Mouse (Mus musculus): ENCODE data around the gene Ydjc.

Ydjc gene

DNA sequence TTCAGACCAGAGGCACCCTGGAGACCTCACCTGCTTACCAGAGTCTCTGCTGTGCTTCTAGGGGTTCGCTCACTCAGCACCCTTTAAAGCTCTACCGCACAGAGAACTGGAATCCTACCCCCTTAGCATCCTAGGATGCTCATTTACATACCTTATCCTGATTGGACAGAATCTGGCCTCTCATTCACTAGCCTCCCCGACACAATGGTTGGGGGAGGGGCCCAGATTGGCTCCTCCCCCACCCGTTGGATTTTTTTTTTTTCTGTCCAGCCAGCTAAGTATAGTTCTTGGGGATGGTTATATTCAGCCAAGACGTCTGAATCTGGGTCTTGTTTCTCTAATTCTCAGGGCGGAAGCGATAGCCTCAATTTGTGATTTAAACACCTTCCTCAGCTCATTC is at the start of gene Ydjc:
Ydjc (plus strand) TSS at position 283 of the 400 bp plus-strand sequence.
- no peak for DNase-seq (ENCODE audit: low spot score in 2 of 2)

DNA sequence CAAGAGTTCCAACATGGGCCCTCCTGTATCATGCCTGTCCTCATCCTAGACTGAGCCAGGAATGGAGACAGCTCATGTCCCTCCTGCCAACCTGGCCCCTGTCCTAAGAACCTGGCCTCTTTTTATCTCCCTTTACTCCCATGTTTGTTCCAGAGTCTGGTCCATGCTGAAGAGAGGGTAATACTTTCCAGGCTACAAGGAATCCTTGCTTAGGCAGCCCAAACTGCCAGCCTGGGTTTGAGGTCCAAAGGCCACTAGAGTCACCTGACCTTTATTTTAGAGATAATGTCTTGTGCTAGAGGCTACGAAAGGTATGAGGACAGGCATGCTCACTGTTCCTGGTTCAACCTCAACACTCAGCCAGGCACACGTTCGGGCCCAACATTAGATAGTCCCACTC is 47.5 kb upstream of the Ydjc start:
- no peak for DNase-seq (ENCODE audit: low spot score in 2 of 2)

DNA sequence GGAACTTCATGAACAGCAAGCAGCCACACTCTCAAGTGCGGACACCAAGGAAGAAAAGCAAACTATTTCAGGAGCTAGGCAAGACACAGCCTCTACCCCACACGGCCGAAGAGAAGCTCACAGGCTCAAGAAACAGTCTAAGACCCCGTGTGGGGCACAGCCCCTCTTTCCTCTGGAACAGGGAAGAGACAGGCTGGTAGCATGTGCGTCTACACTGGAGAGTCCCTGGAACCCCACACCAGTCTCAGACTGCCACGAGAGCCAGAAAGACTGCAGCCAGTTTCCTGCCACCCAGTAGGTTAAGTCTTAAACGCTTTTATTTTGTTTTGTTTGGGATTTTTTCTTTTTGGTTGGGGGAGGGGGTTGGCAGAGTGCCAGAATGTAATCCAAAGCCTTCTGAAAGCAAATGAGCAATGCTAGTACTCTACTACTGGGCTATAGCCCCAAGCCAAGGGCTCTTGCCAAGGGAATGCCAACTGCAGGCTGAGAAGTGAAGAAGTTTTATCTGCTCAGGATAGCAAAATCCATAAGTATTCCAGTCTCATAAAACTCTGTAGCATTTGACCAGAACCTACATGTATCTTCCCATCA is 41.7 kb upstream of the Ydjc start:
- DNase-seq (ENCODE audit: low spot score in 2 of 2) = no peak

DNA sequence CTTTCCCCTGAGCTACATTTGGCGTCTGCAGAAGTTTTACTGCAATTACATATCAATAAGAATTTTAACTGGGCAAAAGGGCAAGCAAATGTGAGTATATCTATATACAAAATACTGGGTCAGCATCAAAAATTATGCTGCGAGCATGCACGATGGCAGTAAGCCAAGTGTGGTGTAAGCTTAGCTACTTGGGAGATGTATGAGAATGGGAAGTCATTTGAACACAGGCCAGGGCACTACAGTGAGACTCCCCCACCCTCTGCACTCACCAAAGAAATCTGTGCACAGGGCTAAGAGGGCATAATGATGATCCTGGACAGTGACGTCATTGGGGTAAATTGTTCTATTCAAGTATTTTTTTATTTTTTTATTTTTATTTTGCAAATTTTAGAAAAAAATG is 39.8 kb upstream of the Ydjc start:
- DNase-seq (ENCODE audit: low spot score in 2 of 2) = no peak

DNA sequence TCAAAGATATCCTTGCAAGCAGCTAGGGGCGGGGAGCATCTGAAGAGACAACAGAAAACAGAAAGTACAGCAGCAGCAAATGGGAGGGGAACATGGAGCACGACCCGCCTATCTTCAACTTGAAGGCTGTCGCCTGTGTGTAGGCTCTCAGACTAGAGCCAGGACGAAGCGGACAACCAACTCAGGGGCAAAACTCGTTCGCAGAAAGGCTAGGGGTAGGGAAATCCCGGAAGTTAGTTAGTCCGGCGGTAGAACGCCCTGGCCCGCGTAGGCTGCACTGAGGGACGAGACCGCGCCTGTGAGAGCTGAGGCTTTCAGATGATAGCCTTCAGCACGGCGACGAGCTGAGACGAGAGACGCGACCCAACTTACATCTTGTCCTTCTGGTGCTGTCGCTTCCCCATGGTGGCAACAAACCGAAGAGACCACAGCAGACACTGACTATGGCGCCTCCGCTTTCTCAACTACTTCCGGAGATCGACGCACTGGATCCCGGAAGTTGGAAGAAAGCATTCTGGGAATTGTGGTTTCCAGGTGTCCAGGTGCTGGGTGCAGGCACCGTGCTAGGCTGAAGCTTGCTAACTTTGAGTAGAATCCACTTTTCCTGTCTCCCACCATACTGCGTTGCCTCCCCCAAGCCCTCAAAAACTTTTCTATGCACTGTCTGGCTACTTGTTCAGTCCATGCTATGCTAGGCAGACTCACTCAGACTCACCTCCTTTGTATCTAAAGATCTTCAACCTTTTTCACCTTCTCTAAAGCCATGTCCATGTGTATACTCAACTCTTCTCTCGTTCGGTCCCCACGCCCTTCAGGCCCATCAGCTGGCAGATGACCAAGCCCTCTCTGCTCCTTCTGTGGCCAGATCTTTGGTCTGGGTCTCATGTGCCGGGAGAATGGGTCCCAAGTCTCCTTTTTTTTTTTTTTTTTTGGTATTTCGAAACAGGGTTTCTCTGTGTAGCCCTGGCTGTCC is 33.4 kb upstream of the Ydjc start, which contains the start of gene Ppil2:
Ppil2 (minus strand) TSS at position 487 of the 973 bp plus-strand sequence.
- peak; percentile 34 to 59 for DNase-seq (ENCODE audit: low spot score in 2 of 2)

DNA sequence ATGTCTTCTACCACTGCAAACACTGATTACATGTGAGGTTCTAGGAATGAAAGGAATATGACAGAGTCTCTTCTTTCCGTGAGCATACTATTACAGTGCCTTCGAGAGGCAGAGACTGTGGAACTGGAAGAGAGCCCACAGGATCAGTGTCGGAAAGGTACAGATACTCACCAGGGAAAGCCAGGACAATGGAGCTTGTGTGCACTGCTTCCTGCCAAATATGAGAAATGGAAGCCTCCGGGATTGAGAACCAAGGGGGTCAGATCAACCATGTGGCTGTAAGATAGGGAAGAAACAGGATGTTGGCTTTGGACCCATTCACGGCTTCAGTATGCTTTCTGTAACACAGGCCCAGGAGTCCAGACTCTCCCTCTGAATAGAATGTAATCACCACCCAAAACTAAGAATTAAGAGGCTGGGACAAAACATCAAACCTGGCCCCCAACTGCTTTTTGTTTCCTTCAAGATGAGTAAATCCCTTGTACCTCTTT is 27.1 kb upstream of the Ydjc start:
- DNase-seq (ENCODE audit: low spot score in 2 of 2) = no peak

DNA sequence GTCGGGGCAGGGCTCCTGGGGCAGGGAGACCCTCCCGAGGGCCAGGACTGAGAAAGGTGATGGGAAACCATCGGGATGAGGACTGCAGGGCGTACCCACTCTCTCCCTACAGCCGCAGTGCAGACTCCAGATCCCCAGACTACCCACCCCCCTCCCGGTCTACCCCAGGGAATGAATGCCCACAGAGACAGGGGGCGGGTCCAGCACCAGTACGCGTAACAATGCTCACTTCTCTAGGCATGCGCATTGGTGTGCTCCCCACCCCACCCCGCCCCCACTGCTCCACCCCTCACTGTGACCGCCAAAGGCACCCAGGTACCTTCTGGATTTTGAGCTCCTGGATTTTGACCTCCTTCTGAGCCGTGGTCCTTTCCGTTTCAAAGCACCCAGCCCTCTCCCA is 22.9 kb upstream of the Ydjc start:
- no peak for DNase-seq (ENCODE audit: low spot score in 2 of 2)

DNA sequence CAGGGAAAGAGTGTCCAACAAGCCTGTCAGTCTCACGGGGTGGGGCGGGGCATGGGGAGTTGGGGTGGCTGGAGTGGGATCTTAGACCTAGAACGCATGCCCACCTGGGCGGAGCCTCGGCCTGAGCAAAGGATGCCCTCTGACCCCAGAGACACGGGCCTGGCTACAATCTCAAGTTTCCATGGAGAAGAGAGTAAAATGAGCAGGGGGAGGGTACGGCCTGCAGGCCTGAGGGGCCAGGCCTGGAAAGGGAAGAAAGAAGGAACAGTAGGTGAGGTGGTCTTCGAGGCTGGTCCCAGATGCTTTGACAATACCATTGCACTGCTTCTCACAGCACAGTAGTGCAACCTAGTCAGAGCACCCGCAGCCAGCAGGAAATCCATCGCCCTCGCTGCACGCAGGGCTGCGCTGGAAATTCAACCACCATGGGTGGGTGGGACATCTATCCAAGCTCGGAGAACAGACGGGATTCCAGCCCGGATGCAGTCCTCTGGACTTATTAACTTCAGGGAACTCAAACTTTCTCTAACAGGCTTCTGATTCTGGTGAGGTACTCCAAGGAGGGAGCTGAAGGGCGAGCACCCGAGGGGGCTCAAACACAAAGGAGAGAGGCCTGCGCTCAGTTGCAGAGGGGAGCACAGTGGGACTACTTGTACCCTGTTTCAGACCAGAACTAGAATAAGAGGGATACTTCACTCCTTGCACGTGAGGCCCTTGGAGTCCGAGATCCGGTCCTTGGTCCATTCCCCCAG is 20.1 kb upstream of the Ydjc start:
- no peak for DNase-seq (ENCODE audit: low spot score in 2 of 2)

DNA sequence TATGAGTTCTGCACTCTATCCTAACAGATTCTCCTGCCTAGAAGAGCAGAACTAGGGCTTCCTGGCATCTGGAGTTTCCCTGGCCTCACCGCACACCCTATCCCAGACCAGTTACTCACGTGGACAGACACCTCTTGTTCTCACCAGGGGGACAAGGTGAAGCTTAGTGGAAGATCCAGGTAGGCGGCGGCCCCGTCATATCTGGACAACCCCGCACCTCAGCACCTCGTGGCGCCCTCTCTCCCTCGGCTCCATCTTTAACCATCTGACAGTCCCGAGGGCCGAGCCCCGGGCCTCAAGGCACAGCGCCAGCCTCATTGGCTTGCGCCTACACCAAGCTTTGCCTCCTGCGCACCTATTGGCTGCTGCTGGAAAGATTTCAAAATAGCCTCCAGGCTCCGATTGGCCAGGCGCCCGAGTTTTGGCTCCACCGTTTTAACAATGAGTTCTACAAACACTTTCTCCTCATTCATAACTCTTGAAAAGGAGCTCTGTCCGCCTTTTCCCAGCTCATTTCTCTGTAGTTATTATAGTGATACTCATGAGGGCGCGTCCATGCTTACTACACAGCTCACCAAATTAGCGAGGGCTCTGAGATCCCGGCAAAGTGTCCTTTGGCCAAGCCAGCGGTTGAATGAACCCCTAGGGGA is 19.4 kb upstream of the Ydjc start, which contains the start of gene 2610318N02Rik:
2610318N02Rik (minus strand) TSS at position 297 of the 650 bp plus-strand sequence.
- peak; percentile 49 to 58 for DNase-seq (ENCODE audit: low spot score in 2 of 2)

DNA sequence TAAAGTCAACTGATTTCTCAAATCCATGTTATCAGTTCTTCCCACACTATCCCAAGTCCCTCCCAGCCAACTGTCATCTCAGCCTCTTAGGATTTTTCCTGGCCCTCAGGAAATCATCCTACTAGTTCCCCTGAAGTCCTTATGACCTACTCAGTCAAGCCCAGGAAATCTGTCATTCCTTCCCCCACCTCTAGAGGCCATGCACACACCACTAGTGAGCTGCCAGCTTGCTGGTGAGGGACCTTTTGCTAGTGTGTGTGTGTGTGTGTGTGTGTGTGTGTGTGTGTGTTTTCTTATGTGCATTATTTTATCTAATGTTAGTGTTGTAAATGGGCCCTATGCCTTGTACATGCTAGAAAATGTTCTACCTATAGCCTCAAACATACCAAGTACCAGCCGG is 17.1 kb upstream of the Ydjc start:
- DNase-seq (ENCODE audit: low spot score in 2 of 2) = peak in 1 of 2 experiments; percentile 34

DNA sequence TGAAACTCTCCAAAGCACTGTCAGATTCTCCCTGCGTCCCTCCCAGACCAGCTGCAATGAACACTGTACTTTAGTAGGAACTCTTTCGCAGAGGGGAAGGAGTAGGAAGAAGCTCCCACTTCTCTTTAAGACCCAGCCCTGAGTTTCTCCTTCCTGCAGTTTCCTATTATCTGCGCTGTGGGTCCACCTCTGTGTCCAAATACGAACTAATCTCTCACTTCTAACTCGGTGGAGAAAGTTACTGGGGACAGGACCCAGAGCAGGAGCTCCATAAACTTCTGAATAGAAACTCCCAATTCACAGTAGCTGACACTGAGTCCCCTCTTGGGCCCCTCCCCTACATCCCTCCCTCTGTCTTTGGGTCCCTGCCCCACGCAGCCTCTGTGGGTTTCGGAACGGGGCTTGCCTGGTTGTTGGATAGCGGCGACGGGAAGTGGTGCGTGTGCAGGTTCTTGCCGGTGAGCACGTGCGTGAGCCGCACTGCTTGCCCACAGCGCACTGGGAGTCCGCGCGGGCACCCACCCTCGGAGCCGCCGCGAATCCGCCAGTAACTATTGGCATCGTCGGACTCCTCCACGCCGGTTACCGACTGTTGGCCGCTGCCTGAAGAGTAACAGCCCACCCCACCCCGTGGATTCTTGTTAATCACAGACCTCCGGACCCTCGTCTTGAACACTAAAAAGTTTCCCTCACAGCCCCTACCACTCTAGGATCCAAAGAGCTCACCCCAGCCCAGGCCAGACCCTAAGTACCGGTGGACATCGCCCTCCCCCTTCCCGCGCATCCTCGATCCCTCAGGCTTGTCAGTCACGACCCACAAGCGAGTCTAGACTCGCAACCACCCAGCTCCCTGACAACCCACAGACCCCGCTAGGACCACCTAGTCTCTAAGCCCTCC is 13.0 kb upstream of the Ydjc start:
- DNase-seq (ENCODE audit: low spot score in 2 of 2) = no peak

DNA sequence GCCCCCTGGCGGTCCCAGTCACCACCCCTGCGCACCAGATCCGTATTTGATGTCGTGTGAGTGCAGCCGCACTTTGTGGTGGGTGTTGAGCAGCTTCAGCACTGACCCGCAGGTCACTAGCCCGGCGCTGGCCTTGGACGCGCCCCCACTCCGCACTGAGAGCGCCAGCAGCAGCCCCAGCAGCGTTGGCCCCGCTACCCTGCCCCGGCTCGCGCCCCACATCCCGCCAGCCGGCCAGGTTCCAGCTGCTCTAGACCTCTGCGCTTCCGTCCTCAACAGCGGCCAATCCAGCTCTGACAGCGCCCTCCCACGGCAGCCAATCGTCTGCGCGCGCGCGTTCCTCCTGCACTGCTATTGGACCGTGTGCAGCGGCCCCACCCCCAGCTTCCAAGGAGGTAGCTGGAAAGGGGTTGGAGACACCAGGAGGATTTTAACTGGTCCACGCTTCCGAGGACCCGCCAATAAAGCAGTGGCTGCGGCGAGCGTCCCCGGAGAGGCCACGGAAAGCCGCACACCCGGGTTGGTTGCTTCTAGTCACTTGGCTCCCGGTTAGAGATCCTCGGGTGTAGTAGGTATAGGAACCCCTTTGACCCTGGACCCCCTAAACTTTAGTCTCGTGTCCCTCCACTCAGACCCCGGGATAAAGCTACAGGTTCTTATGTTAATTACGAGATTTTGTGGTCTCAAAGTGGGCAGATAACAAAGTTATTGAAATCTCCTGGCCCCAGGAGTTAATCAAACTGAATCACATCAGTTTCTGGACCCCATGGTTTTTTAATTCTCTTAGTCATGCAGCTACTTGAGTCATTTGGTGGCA is 12.1 kb upstream of the Ydjc start, which contains the start of gene Sdf2l1:
Sdf2l1 (minus strand) TSS at position 295 of the 817 bp plus-strand sequence.
- peak; percentile 95 to 98 for DNase-seq (ENCODE audit: low spot score in 2 of 2)

DNA sequence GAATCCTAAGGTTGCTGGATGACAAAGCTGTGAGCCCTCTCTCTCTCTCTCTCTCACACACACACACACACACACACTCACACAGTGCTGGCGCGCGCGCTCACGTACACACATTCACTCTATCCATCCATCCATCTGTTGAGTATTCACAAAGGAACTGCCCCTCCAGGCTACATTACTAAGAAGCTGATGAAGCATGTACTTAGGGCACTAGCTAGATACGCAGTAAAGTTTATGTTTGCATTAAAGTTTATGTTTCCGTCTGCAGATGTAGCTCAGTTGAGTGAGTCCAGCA is 11.6 kb upstream of the Ydjc start:
- no peak for DNase-seq (ENCODE audit: low spot score in 2 of 2)

DNA sequence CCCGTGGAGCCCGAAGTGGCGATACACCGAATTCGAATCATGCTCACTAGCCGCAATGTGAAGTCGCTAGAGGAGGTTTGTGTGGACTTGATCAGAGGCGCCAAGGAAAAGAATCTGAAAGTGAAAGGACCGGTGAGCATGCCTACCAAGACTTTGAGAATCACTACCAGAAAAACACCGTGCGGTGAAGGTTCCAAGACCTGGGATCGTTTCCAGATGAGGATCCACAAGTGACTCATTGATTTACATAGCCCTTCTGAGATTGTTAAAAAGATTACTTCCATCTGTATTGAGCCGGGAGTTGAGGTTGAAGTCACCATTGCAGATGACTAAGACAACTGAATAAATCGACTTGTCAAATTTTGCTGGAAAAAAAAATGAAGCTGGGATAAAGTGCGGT is 7.1 kb upstream of the Ydjc start:
- DNase-seq (ENCODE audit: low spot score in 2 of 2) = no peak

DNA sequence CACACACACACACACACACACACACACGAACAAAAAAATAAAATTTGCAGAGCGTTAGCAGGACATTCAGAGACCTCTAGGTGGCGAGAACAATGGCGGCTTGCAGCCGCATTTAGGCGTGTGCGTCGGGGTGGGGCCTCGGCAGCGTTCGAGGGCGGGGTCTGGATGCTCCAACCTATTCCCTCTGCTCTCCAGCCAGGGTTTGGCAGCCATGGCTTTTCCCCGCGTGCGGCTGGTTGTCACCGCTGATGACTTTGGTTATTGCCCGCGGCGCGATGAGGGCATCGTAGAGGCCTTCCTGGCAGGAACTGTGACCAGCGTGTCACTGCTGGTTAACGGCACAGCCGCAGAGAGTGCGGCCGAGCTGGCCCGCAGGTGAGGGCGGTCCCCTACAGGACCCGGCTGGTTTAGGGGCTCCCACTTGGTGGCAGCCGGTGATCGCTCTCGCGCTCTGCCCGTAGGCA is 2.4 kb downstream of the Ydjc start, which contains the start of gene Ccdc116:
Ccdc116 (minus strand) TSS at position 458 of the 464 bp plus-strand sequence.
- DNase-seq (ENCODE audit: low spot score in 2 of 2) = peak; percentile 65 to 80

DNA sequence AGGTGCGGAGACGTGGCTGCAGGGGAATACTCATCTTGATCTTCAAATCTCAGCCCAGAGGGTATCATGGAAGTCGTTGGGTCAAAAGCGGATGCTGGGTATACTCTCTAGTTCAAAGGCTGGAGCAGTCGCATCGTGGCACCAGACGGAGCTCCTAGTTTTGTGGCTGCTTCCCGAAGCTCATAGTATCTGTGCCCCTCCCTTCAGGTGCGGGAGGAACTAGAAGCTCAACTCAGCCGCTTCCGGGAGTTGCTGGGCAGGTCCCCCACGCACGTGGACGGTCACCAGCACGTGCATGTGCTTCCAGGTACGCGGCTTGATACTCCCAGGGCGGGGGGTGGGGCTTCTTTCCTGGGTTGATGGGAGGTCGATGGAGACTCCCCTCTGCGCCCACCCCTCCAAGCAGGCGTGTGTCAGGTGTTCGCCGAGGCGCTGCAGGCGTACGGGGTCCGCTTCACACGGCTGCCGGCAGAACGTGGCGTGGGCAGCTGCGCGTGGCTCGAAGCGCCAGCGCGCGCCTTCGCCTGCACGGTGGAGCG is 3.0 kb downstream of the Ydjc start:
- DNase-seq (ENCODE audit: low spot score in 2 of 2) = peak in 1 of 2 experiments; percentile 40

DNA sequence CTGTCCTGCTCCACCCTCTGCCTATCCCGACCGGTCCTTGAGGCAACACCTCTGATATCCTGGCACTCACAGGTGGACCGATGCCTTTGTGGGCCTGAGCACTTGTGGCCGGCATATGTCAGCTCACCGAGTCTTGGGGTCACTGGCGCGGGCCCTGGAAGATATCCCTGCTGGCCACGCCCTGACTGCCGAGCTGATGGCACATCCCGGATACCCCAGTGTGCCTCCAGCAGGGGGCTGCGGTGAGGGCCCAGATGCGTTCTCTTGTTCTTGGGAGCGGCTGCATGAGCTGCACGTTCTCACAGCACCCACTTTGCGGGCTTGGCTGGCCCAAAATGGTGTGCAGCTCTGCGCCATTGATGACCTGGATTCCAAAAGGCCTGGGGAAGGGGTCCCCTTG is 3.7 kb downstream of the Ydjc start:
- DNase-seq (ENCODE audit: low spot score in 2 of 2) = peak; percentile 33 to 42

DNA sequence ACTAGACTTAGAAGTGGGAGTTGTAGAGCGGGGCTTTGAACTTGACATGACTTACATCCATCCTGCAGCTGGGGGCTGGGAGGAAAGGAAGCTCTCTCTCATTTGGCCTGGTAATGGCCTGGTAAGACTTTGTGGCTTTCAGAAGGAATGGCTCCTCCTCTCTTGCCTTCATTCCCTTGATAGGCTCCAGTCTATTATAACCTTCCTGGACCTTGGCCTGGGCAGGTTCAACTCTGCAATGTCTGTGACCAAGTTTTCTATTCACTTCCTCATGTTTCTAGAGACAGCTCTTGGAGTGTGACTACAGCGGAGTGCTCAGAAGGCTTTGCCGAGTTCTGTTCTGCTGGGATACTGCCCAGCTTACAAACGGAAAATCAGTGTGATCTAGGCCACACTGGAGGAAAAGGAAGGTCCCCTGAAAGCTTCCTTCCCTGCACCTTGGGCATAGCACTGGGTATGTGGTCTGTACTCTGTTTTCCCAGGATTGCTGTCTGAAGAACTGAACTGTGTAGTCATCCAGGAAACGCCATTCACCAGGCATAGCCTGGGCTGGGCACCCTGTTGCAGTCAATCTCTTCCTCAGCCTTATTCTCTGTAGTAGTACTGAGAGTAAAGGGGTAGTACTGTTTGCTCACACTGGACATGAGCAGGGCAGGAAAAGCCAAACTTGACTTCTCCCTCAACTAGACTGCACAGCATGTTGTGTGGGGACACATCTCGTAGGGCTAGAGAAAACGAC is 6.3 kb downstream of the Ydjc start:
- no peak for DNase-seq (ENCODE audit: low spot score in 2 of 2)

Measured in frontal cortex, postnatal 10 days (tissue).